Mouse (Mus musculus) ES-Bruce4 (cell line): ENCODE measurements at regions not wholly inside any gene's neighbourhood (a gene's known extent, or its start where the extent isn't known, plus 50 kb on each side); places are given as distances from the start of the nearest gene placed in this dataset.

Experiments
- CTCF ChIP-seq: IDR thresholded peaks from one replicate; pipeline ENCODE4 v1.8.1; 2011; ENCODE audit warnings: low read depth, low read length
- EP300 ChIP-seq: IDR thresholded peaks from 2 replicates; pipeline ENCODE4 v1.6.1; 2011; ENCODE audit warnings: low read depth, low read length; ENCODE audit not compliant: insufficient read depth
- POLR2A ChIP-seq: IDR thresholded peaks from one replicate; pipeline ENCODE4 v1.8.1; 2011; ENCODE audit warnings: low read length; ENCODE audit not compliant: insufficient read depth

DNA sequence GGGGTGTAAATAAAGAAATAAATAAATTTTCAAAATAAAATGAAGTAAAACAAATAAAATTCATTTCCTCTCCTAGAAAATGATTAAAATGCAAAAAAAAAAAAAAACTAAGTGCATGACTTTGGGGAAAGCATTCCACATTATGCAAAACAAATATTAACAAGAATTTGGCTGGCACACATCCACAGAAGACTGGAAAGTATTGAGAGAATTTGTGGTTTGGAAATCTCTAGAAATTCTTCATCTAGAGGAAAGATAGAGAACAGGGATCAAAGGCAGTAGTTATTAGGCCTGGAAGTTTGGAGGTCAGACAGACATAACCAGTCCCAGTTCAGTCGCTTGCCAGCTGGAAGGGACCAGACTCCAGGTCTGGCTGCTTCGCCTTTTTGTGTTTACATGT lies 643.6 kb upstream of the Adamts9 start:
- TF ChIP-seq CTCF (no peak), POLR2A (no peak), EP300 (no peak)
